Mouse (Mus musculus) forebrain, embryonic 14.5 days (tissue): Measurements from ENCODE around the gene Gm5460. TPM values are rescaled to one million over a fixed set of nuclear protein-coding genes. Genes with fewer than 3 reads are reported as not detected.

Experiments
- ATAC-seq: fragments of 200-750 bp; cut with Nextera tagmentation; 2 replicates; pipeline ENCODE4 v1.8.0; 2017; ENCODE audit warnings: mild to moderate bottlenecking, moderate library complexity
- DNase-seq: peaks from one replicate; pipeline ENCODE4 v3.0.0-alpha.2; 2015; ENCODE audit warnings: low spot score
- H3K27ac ChIP-seq: fragments of 300-500 bp; sonication (generic); 2 replicates; pipeline ENCODE4 v1.5.1; 2014; ENCODE audit warnings: low read depth, mild to moderate bottlenecking, control low read depth, low read length, moderate library complexity
- H3K27me3 ChIP-seq: fragments of 300-500 bp; sonication (generic); replicated peaks from 2 replicates; pipeline ENCODE4 v1.6.1; 2014; ENCODE audit warnings: low read length, control low read depth, mixed read lengths; ENCODE audit not compliant: control insufficient read depth, insufficient read depth
- H3K36me3 ChIP-seq: fragments of 300-500 bp; sonication (generic); 2 replicates; pipeline ENCODE4 v1.6.1; 2014; ENCODE audit warnings: low read length, control low read depth; ENCODE audit not compliant: control insufficient read depth, insufficient read depth
- H3K4me1 ChIP-seq: fragments of 300-500 bp; sonication (generic); 2 replicates; pipeline ENCODE4 v1.6.1; 2014; ENCODE audit warnings: antibody characterized with exemption, low read length, control low read depth; ENCODE audit not compliant: control insufficient read depth, insufficient read depth
- H3K4me2 ChIP-seq: fragments of 300-500 bp; sonication (generic); 2 replicates; pipeline ENCODE4 v1.6.1; 2014; ENCODE audit warnings: mild to moderate bottlenecking, control low read depth, low read length
- H3K4me3 ChIP-seq: fragments of 300-500 bp; sonication (generic); 2 replicates; pipeline ENCODE4 v1.5.1; 2014; ENCODE audit warnings: low read depth, low read length, control low read depth
- H3K9ac ChIP-seq: fragments of 300-500 bp; sonication (generic); 2 replicates; pipeline ENCODE4 v1.6.1; 2014; ENCODE audit warnings: mild to moderate bottlenecking, low read length, control low read depth, moderate library complexity
- H3K9me3 ChIP-seq: fragments of 300-500 bp; sonication (generic); replicated peaks from 2 replicates; pipeline ENCODE4 v1.6.1; 2016; ENCODE audit warnings: low read length, control low read depth, mixed read lengths; ENCODE audit not compliant: control insufficient read depth
- WGBS: fragments of 180-500 bp; shearing (Covaris S2); extraction: QIAGEN DNeasy Blood & Tissue Kit; methylation state at CpG from one replicate; pipeline ENCODE4 v1.1.7; 2014; 5-methylcytosine and 5-hydroxymethylcytosine counted together
- polyA plus RNA-seq: library from polyadenylated mRNA; unstranded; fragments of >200 nt; fragmentation: Nextera tagmentation; extraction: Ambion mirVana; gene quantifications from 2 replicates; pipeline ENCODE4 v1.2.1, GENCODE M21; 2014

Gene Gm5460
- polyA plus RNA-seq, 1 experiment from 2014 or later: not detected

DNA sequence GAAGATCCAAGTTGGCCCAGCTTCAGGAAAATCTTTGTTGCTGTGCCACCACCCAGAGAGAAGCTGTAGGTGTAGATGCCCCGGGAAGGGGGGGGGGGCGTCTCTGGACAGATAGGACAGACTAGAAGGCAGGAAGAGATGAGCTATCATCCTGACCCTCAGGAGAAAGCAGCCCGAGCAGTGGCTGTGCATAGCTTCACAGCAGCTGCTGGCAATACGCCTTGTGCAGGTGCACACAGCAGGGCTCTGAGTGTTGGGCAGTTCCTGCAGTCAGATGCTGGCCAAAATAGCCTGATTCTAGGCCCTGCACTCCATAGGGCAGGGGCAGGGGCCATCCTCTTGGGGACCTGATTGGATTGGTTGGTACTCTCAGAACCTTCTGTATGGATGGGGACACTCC, 70.2 kb downstream of the Gm5460 start:
- Histone ChIP-seq H3K9me3 (no peaks in the 10 kb centered on the region), H3K4me1 (no peaks in the 10 kb centered on the region), H3K9ac (no peak overlapping the region), H3K4me2 (no peak overlapping the region), H3K36me3 (no peaks in the 10 kb centered on the region), H3K4me3 (no peak overlapping the region), H3K27me3 (no peaks in the 10 kb centered on the region), H3K27ac (no peak overlapping the region)
- DNase-seq (no peak), ATAC-seq (no peak)
- 78% methylated on average over 3 of the region's 4 CpGs for WGBS

DNA sequence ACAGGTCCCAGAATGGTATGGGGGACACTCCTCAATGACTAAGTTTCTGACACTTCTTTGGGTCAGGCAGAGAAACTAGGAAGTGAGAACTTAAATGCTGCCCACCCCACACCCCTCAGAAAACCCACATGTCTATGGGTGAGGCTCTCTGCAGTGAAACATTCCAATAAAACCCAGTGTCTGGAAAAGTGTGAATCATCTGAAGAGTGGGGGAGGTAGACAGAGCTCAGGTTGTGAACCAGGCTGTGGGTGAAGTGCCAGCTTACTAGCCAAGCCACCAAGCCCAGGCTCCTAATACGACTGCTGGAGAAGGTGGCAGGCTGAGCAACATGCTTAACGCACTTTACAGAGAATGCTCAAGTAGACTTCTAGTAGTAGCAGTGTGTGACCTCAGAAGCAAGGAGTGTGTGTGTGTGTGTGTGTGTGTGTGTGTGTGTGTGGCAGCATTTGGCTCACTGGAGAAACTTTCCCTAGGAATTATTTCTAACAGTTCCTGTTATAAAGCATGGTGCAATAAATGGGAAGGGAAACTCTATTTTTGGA, 71.4 kb downstream of the Gm5460 start:
- H3K36me3 ChIP-seq: no peaks in the 10 kb centered on the region
- ATAC-seq (no peak), DNase-seq (no peak)
- no peak overlapping the region for H3K4me3 ChIP-seq
- no peak overlapping the region for H3K27ac ChIP-seq
- no peak overlapping the region for H3K9ac ChIP-seq
- H3K4me2 ChIP-seq: no peak overlapping the region
- no peaks in the 10 kb centered on the region for H3K9me3 ChIP-seq
- WGBS: 74% methylated on average over 2 of the region's 2 CpGs
- no peaks in the 10 kb centered on the region for H3K27me3 ChIP-seq
- no peaks in the 10 kb centered on the region for H3K4me1 ChIP-seq

DNA sequence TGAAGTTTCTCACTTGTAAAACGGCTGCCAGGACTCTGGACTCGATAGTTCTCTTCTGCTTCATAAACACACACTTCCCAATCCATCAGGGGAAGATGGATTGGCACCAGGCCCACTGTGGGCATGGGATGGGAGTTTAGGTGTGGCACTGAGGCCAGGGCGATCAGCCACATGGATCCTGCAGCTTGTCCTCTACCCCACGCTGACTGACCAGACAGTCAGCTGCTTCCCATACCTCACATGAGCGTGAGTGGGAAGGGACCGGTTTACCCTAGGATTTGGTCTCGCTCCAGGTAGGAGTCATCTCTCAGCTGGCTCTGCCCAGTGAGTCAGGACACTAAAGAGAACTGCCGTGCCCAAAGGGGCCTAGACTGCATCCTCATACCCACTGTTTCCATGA, 73.2 kb downstream of the Gm5460 start:
- Histone ChIP-seq H3K9ac (no peak overlapping the region), H3K4me1 (no peaks in the 10 kb centered on the region), H3K4me2 (no peak overlapping the region), H3K27me3 (no peaks in the 10 kb centered on the region), H3K4me3 (no peak overlapping the region), H3K27ac (no peak overlapping the region), H3K36me3 (no peaks in the 10 kb centered on the region), H3K9me3 (no peaks in the 10 kb centered on the region)
- 89% methylated on average over 8 of the region's 8 CpGs for WGBS
- ATAC-seq (no peak), DNase-seq (no peak)

DNA sequence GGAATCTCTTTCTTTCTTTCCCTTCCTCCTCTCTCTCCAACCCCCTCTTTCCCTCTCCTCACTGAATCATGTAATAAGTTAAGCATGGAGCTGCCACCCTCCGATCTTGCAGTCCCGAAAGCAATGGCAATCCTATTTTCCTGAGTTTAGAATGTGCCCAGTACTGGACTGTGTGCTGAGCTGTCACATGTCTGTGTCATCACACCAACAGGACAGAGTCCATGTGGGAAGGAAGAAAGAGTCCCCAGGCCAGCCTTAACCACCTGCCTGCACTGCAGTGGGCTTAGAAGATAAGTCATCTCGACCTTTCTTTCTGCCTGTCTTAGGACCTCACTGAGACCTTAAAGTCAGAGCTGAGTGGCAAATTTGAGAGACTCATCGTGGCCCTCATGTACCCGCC, 74.9 kb downstream of the Gm5460 start:
- no peaks in the 10 kb centered on the region for H3K4me1 ChIP-seq
- 92% methylated on average over 5 of the region's 5 CpGs for WGBS
- no peak overlapping the region for H3K9ac ChIP-seq
- no peak overlapping the region for H3K27ac ChIP-seq
- H3K9me3 ChIP-seq: no peaks in the 10 kb centered on the region
- no peak overlapping the region for H3K4me3 ChIP-seq
- no peak overlapping the region for H3K4me2 ChIP-seq
- H3K36me3 ChIP-seq: no peaks in the 10 kb centered on the region
- H3K27me3 ChIP-seq: no peaks in the 10 kb centered on the region
- DNase-seq: no peak
- ATAC-seq: no peak

DNA sequence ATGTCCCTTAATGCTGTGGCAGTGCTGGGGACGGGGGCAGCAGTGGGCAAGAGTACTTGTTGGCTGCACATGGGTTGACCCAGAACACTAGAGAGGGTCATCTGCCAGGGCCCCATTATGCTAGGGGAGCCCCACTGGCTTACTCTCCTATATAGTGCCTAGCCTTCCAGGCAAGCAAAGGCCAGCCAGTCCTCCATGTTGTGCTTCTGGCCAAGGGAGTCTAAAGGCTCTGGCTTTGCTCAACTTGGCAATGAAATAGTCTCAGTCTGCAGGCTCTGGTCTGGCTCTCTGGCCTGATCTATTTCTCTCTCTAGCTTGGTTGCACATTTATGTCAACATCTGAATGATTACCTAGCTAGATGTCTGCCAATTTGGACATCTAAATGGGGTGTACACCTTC, 76.3 kb downstream of the Gm5460 start:
- Histone ChIP-seq H3K4me3 (no peak overlapping the region), H3K27me3 (no peaks in the 10 kb centered on the region), H3K9me3 (no peaks in the 10 kb centered on the region), H3K4me2 (no peak overlapping the region), H3K9ac (no peak overlapping the region), H3K27ac (no peak overlapping the region), H3K4me1 (no peaks in the 10 kb centered on the region), H3K36me3 (no peaks in the 10 kb centered on the region)
- ATAC-seq: no peak
- DNase-seq: no peak
- 100% methylated on average over 1 of the region's 1 CpGs for WGBS

DNA sequence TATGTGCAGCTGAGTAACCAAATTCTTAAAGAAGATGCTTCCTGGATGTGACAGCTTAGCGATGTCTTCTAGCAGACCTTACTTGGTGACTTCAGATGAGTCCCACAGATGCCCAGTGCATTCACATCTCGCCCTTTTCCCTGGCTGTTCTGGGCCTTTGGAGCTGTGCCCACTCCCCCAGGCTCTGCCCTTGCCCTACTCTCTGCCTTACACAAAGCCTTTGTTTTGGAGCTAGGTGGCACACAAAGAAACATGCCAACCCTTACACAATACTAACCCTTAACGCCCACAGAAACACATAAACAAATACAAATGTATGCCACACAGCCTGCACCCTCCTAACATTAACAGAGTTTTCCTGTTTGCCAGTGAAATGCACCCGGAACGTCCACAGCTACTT, 79.6 kb downstream of the Gm5460 start:
- Histone ChIP-seq H3K36me3 (no peaks in the 10 kb centered on the region), H3K27ac (no peak overlapping the region), H3K9me3 (no peaks in the 10 kb centered on the region), H3K4me2 (no peak overlapping the region), H3K27me3 (no peaks in the 10 kb centered on the region), H3K9ac (no peak overlapping the region), H3K4me1 (no peaks in the 10 kb centered on the region), H3K4me3 (no peak overlapping the region)
- DNase-seq (no peak), ATAC-seq (no peak)
- 73% methylated on average over 5 of the region's 5 CpGs for WGBS

Other genes starting within 250 kb of the Gm5460 start
- gene Gdf10, start 93.2 kb upstream of the Gm5460 start, polyA plus RNA-seq: 2.6 and 3.2 TPM in 2 replicates
- not detected in 2 replicates for gene Gdf2, start 75.7 kb upstream of the Gm5460 start, polyA plus RNA-seq
- gene Rbp3, start 62.8 kb upstream of the Gm5460 start, polyA plus RNA-seq: not detected in 2 replicates
- gene Zfp488, start 38.0 kb upstream of the Gm5460 start, polyA plus RNA-seq: 0.09 and 0.15 TPM in 2 replicates
- gene Gm30083, start 1.6 kb upstream of the Gm5460 start, polyA plus RNA-seq: not detected in 2 replicates
- not detected in 2 replicates for gene Antxrl, start 35.9 kb downstream of the Gm5460 start, polyA plus RNA-seq
- gene Anxa8, start 69.2 kb downstream of the Gm5460 start, polyA plus RNA-seq: not detected in 2 replicates
- not detected in 2 replicates for gene A630023A22Rik, start 86.0 kb downstream of the Gm5460 start, polyA plus RNA-seq
- 0.05 and 0.07 TPM in 2 replicates for gene Npy4r, start 135.7 kb downstream of the Gm5460 start, polyA plus RNA-seq
- 2.6 TPM in 2 replicates for gene Gprin2, start 184.9 kb downstream of the Gm5460 start, polyA plus RNA-seq
- gene Syt15, start 202.8 kb downstream of the Gm5460 start, polyA plus RNA-seq: 0.14 and 0.16 TPM in 2 replicates